Mouse (Mus musculus) lung, embryonic 16.5 days (tissue): ENCODE measurements at regions not wholly inside any gene's neighbourhood (a gene's known extent, or its start where the extent isn't known, plus 50 kb on each side); places are given as distances from the start of the nearest gene placed in this dataset.

ENCODE experiments used
- ATAC-seq: fragments of 200-750 bp; cut with Nextera tagmentation; 2 replicates; pipeline ENCODE4 v1.8.0; 2017; ENCODE audit warnings: low read depth, mild to moderate bottlenecking, moderate library complexity
- H3K27ac ChIP-seq: fragments of 300-500 bp; sonication (generic); 2 replicates; pipeline ENCODE4 v1.5.1; 2014; ENCODE audit warnings: mild to moderate bottlenecking, control low read depth, low read length
- H3K27me3 ChIP-seq: fragments of 300-500 bp; sonication (generic); 2 replicates; pipeline ENCODE4 v1.6.1; 2014; ENCODE audit warnings: low read depth, low read length, mixed read lengths; ENCODE audit not compliant: control insufficient read depth, insufficient read depth
- H3K36me3 ChIP-seq: fragments of 300-500 bp; sonication (generic); 2 replicates; pipeline ENCODE4 v1.6.1; 2014; ENCODE audit warnings: low read length; ENCODE audit not compliant: control insufficient read depth, insufficient read depth
- H3K4me1 ChIP-seq: fragments of 300-500 bp; sonication (generic); replicated peaks from 2 replicates; pipeline ENCODE4 v1.6.1; 2014; ENCODE audit warnings: low read length, mixed read lengths; ENCODE audit not compliant: control insufficient read depth, insufficient read depth
- H3K4me2 ChIP-seq: fragments of 300-500 bp; sonication (generic); 2 replicates; pipeline ENCODE4 v1.6.1; 2014; ENCODE audit warnings: low read depth, low read length, control low read depth
- H3K4me3 ChIP-seq: fragments of 300-500 bp; sonication (generic); 2 replicates; pipeline ENCODE4 v1.5.1; 2014; ENCODE audit warnings: mild to moderate bottlenecking, low read length, control low read depth
- H3K9ac ChIP-seq: fragments of 300-500 bp; sonication (generic); 2 replicates; pipeline ENCODE4 v1.6.1; 2014; ENCODE audit warnings: low read length, control low read depth
- H3K9me3 ChIP-seq: fragments of 300-500 bp; sonication (generic); 2 replicates; pipeline ENCODE4 v1.6.1; 2016; ENCODE audit warnings: low read length; ENCODE audit not compliant: control insufficient read depth
- WGBS: fragments of 180-500 bp; shearing (Covaris S2); extraction: QIAGEN DNeasy Blood & Tissue Kit; methylation state at CpG from one replicate; pipeline ENCODE4 v1.1.7; 2014; 5-methylcytosine and 5-hydroxymethylcytosine counted together

DNA sequence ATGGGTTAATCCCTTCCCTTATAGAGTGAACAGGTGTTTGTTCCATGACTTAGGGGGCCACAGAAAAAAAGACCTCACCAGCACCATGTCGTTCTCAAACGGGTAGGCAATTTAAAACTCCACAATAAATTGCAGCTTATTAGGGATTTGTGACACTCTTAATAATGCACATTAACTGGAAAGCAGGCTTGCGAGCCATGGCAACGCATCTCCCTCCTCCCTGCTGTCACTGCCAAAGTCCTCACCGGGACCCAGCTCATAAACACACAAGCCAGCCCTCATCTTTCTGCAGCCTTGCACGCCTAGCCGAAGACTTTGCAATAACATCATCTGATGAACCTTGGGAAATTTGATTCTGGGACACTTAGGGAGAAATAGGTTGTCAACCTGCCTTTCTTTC lies 152.3 kb upstream of the Dio3 start:
- H3K27ac ChIP-seq, result no peak overlapping the region

DNA sequence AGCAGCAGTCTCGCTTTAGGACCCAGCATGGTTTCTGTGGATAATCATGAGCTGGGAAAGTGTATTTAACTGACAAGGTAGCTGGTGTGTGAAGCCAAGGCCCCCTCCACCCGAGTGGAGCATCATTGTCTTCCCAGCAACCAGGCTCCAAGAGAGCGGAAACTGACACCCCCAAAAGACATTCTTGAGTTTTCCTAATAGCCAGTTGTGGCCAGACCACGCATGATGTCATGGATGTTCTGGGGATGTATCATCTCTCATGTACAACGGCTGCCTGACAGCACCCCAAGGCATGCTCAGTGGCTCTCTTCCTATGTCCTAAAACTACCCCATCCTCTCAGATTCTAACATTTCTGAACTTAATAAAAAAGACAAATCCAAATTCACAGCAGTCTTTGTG lies 133.5 kb upstream of the Dio3 start:
- Histone ChIP-seq H3K9me3 (no peaks in the 10 kb centered on the region), H3K4me1 (no peaks in the 10 kb centered on the region), H3K4me3 (no peak overlapping the region), H3K4me2 (no peak overlapping the region), H3K9ac (no peak overlapping the region), H3K27ac (no peak overlapping the region), H3K36me3 (no peaks in the 10 kb centered on the region), H3K27me3 (no peaks in the 10 kb centered on the region)
- no peak for ATAC-seq
- WGBS, result 79% methylated on average over 5 of the region's 5 CpGs

More for the DNA sequence above, 152.3 kb upstream of the Dio3 start:
- ATAC-seq, result no peak
- Histone ChIP-seq H3K4me2 (no peak overlapping the region), H3K36me3 (no peaks in the 10 kb centered on the region), H3K9me3 (no peaks in the 10 kb centered on the region), H3K9ac (no peak overlapping the region), H3K4me1 (peaks cover 8% of the 10 kb centered on the region; the same call in 1 of the 2 replicates), H3K27me3 (no peaks in the 10 kb centered on the region), H3K4me3 (no peak overlapping the region)
- WGBS, result 79% methylated on average over 7 of the region's 7 CpGs

- Histone ChIP-seq H3K27me3 (no peaks in the 10 kb centered on the region), H3K9ac (no peak overlapping the region), H3K9me3 (no peaks in the 10 kb centered on the region), H3K4me2 (no peak overlapping the region), H3K27ac (no peak overlapping the region), H3K36me3 (no peaks in the 10 kb centered on the region), H3K4me1 (no peaks in the 10 kb centered on the region), H3K4me3 (no peak overlapping the region)
- WGBS, result 82% methylated on average over 8 of the region's 8 CpGs
- no peak for ATAC-seq
These were observed 124.5 kb upstream of the Dio3 start for GRCm38 (mm10) chr12:110154225-110154962.

- H3K9me3 ChIP-seq, result no peaks in the 10 kb centered on the region
- no peaks in the 10 kb centered on the region for H3K4me1 ChIP-seq
- no peaks in the 10 kb centered on the region for H3K27me3 ChIP-seq
- 53% methylated on average over 4 of the region's 4 CpGs for WGBS
- H3K27ac ChIP-seq, result no peak overlapping the region
- no peak for ATAC-seq
- H3K4me2 ChIP-seq, result no peak overlapping the region
- no peak overlapping the region for H3K4me3 ChIP-seq
- no peaks in the 10 kb centered on the region for H3K36me3 ChIP-seq
- no peak overlapping the region for H3K9ac ChIP-seq
These were observed 123.9 kb upstream of the Dio3 start for GRCm38 (mm10) chr12:110154963-110155325.

GRCm38 (mm10) chr12:110156441-110156840 lies 122.4 kb upstream of the Dio3 start:
- WGBS, result 25% methylated on average over 8 of the region's 8 CpGs
- Histone ChIP-seq H3K4me2 (no peak overlapping the region), H3K9ac (no peak overlapping the region), H3K27ac (no peak overlapping the region), H3K9me3 (no peaks in the 10 kb centered on the region), H3K36me3 (no peaks in the 10 kb centered on the region), H3K4me3 (no peak overlapping the region), H3K4me1 (no peaks in the 10 kb centered on the region), H3K27me3 (no peaks in the 10 kb centered on the region)
- ATAC-seq, result no peak

DNA sequence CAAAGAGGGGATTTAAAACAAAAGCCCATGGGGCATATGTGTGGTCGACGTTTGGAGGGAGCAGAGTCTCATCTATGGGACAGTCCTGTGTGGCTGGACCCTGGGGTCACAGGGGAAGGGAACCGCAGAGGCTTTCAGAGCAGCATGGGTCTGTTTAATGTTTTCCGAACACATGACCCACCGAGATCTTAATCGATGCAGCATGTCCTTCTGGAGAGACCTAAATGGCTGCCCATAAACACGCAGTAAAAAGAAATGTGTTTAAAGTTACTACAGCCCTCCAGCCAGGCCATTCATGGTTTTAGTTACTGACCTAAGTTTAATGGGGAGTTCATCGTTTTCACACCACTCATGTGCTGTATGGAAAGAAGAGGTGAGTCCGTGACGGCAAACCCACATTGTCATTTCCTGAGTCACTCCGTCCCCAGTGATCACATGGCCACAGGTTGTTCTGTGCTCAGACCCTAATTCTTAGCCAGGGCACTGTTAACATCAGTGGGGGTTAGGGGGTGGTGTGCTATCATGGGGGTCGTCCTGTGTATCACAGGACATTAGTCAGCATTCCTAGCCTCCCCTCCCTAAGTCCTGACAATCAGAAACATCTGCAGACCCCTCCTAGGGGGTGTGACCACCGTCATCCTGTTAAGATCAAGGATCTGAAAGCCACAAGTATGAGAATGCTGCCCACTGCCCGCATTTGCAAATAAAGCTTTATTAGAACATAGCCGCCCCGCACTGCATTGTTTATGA lies 120.7 kb upstream of the Dio3 start:
- Histone ChIP-seq H3K9me3 (no peaks in the 10 kb centered on the region), H3K4me1 (no peaks in the 10 kb centered on the region), H3K36me3 (no peaks in the 10 kb centered on the region), H3K4me2 (no peak overlapping the region), H3K9ac (no peak overlapping the region), H3K27ac (no peak overlapping the region), H3K27me3 (no peaks in the 10 kb centered on the region), H3K4me3 (no peak overlapping the region)
- 72% methylated on average over 16 of the region's 16 CpGs for WGBS
- no peak for ATAC-seq

DNA sequence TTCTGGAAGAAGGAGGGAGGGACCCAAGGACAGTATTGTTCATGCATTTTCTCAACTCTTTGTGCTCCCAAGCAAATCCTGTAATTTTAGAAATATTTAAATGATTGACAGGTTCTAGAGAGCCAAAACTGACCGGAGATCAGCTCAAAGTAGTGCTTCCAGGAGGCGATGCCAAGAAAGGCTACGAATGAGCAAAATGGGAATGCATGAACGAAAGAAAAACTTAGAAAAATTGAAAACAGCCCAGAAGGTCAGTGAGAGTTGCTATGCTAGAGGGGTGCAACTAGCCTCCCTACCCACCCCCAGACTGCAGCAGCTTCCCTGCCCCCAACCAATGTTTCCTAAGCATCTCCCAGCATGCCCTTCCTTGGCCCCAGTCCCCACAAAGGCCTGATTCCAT lies 117.6 kb upstream of the Dio3 start:
- Histone ChIP-seq H3K27me3 (no peaks in the 10 kb centered on the region), H3K4me1 (no peaks in the 10 kb centered on the region; the same call in 1 of the 2 replicates), H3K9me3 (no peaks in the 10 kb centered on the region), H3K27ac (no peak overlapping the region), H3K9ac (no peak overlapping the region), H3K4me3 (no peak overlapping the region), H3K36me3 (no peaks in the 10 kb centered on the region), H3K4me2 (no peak overlapping the region)
- ATAC-seq, result no peak
- 85% methylated on average over 4 of the region's 4 CpGs for WGBS

- H3K27me3 ChIP-seq, result no peaks in the 10 kb centered on the region
- H3K4me1 ChIP-seq, result no peaks in the 10 kb centered on the region; the same call in 1 of the 2 replicates
- ATAC-seq, result no peak
- H3K27ac ChIP-seq, result no peak overlapping the region
- H3K9me3 ChIP-seq, result no peaks in the 10 kb centered on the region
- no peak overlapping the region for H3K4me2 ChIP-seq
- H3K9ac ChIP-seq, result no peak overlapping the region
- 79% methylated on average over 13 of the region's 13 CpGs for WGBS
- H3K36me3 ChIP-seq, result no peaks in the 10 kb centered on the region
- H3K4me3 ChIP-seq, result no peak overlapping the region
These were observed 113.4 kb upstream of the Dio3 start for GRCm38 (mm10) chr12:110165462-110165861.

- H3K4me2 ChIP-seq, result no peak overlapping the region
- WGBS, result 62% methylated on average over 4 of the region's 4 CpGs
- H3K9me3 ChIP-seq, result no peaks in the 10 kb centered on the region
- no peak overlapping the region for H3K4me3 ChIP-seq
- H3K27me3 ChIP-seq, result no peaks in the 10 kb centered on the region
- H3K36me3 ChIP-seq, result no peaks in the 10 kb centered on the region
- H3K9ac ChIP-seq, result no peak overlapping the region
- no peak for ATAC-seq
- H3K27ac ChIP-seq, result no peak overlapping the region
- no peaks in the 10 kb centered on the region; the same call in 1 of the 2 replicates for H3K4me1 ChIP-seq
These were observed 110.5 kb upstream of the Dio3 start for GRCm38 (mm10) chr12:110168407-110168806.
